Mouse (Mus musculus) 3T3-L1 (cell line): Measurements from ENCODE around the gene Antxr2.

Experiments
- DNase-seq: peaks from one replicate; pipeline ENCODE4 v3.0.0-alpha.2; 2015; ENCODE audit warnings: low read depth, low spot score

Gene Antxr2

DNA sequence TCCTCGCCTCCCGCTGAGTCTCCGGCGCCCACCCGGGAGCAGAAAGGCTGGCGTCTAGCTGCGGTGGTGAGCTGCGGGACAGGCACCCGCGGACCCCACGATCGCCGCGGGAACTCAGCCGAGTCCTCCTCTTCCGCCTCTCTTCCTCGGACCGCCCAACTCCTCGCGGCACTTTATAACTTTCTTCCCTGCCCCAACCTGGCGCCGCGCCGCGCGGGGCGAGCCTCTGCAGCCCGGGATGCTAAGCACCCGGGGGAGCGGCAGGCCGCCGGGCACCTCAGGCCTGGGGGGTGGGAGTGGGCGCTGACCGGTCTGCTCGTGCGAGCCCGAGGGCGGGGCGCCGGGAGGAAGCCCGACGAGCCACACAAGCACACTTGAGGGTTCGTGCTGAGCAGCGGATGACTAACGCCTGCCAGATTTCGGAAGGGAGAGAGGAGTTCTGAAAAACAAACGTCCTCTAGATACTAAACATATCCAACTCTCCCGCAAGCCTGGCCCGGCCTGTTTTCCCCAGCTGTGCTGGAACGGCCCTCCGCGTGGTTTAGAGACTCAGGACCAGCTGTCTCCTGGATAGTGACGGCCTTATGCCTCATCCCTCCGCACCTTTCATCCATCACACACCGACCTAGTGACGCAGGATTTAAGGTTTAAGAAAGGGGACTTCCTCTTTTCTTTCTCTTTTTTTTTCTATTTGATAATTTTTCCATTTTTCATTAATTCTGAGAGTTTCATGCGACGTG, at the start of gene Antxr2:
Gene Antxr2, minus strand, starts transcription at position 142 of the 740 bp plus-strand sequence.
- peak; percentile 85 for DNase-seq

- DNase-seq: peak; percentile 81
Measured at GRCm38 (mm10) chr5:98076612-98077011, 45.8 kb upstream of the Antxr2 start.

DNA sequence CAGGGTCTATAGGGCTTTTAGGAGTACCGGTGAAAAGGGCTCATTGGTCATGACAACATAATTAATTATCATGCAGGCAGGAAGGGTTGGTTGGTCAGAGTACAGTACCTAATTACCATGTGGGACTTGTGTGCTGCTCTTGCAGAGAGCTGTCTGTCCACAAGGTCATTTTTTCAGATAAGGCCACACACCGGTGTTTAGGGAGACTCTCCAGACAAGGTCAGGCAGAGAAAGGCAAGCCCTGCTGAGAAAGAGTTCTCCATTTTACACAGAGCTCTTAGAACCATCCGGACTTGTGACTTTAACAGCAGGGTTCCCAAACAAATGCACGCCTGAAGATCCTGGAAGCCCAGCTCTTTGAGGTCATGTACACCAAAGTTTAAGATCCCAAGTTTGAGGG, 38.3 kb upstream of the Antxr2 start:
- DNase-seq: no peak

DNA sequence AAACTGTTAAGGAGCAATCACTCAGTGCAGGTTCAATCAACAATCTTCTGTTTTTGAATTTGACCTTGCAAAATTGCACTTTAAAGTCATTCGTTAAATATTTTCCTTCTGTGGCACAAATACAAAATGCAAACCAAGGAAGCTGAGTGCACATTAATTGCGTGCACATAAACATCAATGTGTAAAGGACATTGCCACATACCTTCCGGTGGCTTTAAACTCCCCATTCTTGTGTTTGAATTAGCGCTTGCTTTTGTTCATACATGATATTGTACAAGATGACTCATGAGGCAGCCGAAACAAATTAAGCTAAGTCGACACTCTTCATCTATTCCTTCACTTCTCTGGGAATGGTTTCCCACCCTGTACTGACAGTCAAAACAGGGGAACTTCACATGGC, 24.4 kb upstream of the Antxr2 start:
- no peak for DNase-seq

- no peak for DNase-seq
Measured at GRCm38 (mm10) chr5:98054834-98055233, 24.0 kb upstream of the Antxr2 start.

DNA sequence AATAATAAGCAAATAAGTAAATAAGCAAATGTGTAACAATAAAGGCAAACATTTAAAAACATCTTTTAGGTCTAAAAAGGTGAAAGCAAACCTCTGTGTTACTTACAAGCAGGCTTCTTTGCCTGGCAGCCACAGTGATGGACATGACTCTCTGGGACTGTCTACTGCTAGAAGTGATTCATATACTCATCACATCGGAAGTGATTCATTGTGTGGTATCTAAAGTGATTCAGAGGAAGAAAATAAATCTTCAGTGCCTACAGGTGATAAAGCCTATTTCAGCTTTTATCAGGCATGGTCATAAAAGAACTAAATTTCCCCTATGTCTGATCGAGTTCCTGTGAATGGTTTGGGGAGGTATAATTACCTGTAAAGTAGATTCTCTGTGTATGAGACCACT, 4.1 kb upstream of the Antxr2 start:
- DNase-seq: peak; percentile 65

DNA sequence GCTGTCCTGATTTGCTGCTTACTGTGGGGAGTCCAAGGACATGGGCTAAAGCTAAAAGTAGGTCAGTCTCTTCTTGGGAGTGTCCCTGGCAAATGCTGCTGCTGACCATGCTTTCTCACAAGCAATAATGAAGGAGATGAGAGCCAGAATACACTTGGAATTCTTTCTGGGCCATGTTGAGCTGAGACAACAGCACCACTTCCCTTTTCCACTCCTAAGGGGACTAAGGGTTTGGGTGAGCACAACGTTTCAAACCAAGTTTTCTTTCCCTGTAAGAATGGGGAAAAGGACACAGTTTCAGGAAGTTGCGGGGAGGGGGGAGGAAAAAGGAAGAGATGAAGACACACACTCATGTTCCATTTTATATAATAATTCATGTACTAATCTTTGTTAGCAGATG, 3.4 kb upstream of the Antxr2 start:
- DNase-seq: no peak

DNA sequence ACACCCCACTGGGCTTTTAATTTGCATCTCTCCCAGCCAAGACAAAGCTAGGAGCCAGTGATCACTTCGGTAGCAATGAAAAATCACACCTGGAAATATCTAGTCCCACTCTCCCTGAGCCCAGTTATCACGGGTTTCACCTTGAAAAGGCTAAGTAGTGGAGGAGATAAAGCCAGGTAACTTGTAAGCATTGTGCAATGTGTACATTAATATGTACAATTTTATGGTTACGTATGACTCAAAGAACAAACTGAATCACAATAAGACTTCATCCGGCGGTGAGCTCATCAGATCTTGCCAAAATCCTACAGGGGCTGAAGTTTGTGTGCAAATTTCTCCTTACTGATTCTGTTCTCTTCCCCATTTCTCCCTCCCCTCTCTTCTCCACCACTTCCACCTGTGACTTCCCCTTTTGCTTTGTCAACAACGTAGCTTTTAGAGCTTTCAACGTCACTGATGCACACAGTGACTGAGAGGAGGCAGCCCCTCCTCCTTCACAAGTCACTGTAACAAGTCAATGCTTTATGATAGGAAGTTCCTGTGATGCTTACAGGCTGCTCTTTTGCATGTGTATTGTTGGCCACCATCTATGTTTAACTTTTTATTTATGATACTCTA, 2.1 kb upstream of the Antxr2 start:
- DNase-seq: no peak

DNA sequence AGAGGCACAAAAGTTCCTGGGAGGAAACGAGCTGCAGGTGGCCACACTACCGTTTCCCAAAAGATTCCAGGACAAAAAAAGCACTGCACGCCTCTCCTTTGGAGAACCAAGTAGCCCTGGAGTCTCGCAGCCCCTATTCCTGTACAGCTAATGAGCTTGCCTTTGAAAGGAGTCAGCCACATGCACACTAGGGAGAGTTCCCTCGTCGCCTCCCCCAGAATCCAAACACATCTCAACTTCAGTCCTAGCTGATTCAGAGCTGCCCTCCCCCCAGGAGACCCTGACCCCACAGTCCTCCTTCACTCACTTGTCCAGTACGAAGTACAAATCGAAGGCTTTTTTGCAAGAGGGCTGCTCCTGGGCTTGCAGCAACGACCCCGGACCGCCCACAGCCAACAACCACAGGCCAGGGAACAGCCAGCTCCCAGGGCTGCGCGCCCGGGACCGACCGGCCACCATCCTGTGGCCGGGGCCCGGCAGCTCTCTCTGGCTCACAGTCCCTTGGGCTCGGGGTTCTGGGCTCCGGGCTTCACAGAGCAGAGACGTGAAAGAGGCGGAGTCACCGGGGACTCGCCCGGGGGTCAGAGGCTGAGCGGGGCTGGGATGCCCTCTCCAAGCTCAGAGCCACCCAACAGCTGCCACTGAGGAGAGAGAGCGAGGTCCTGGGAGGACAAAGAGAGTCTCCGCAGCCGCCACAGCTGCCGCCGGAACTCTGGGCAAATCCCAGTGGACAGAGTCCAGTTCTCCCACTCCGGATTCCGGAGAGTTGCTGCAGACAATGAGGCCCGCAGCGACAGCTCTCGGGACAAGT, 547 bp downstream of the Antxr2 start:
- DNase-seq: peak; percentile 60

GRCm38 (mm10) chr5:98027688-98028389, 3.0 kb downstream of the Antxr2 start:
- DNase-seq: no peak

- no peak for DNase-seq
Measured at GRCm38 (mm10) chr5:98025921-98026320, 4.9 kb downstream of the Antxr2 start.

- no peak for DNase-seq
Measured at GRCm38 (mm10) chr5:98024545-98024944, 6.3 kb downstream of the Antxr2 start.

- DNase-seq: no peak
Measured at GRCm38 (mm10) chr5:98021518-98021917, 9.3 kb downstream of the Antxr2 start.

DNA sequence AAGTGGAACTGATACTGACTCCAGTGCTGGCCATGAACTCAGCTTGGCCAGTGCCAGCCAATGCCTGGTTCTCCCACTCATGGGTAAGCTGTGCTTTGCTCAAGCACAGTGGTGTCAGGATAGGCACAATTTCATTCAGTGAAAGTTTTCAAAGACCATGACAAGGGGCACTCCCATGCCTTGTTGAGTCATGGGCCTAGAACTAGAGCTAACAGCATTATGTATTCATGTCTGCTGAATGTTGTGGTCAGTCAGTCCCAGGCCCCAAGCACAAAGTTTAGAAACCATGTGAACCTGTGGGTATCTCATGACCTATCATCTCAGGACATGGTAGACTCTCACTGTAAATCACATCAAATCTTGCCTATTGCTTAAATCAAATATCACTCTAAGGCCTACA, 10.2 kb downstream of the Antxr2 start:
- DNase-seq: no peak

GRCm38 (mm10) chr5:98019396-98019795, 11.4 kb downstream of the Antxr2 start:
- no peak for DNase-seq

DNA sequence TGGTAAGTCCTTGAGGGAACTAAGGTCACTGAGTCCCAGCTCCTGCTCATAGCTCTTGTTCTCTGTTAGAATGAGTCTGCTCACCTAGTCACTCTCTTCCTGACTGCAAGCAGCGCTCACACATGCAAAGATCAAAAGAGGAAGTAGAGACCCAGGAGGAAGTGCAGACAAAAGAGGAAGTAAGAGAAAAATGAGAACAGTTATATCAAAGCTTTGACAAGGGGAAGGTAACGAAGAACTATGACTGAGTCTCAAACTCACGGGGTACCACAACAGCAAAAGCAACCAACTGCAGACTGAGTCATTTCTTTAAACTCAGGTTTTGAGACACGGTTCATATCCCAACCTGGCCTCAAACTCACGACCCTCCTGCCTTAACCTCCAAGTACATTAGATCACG, 12.7 kb downstream of the Antxr2 start:
- DNase-seq: no peak

DNA sequence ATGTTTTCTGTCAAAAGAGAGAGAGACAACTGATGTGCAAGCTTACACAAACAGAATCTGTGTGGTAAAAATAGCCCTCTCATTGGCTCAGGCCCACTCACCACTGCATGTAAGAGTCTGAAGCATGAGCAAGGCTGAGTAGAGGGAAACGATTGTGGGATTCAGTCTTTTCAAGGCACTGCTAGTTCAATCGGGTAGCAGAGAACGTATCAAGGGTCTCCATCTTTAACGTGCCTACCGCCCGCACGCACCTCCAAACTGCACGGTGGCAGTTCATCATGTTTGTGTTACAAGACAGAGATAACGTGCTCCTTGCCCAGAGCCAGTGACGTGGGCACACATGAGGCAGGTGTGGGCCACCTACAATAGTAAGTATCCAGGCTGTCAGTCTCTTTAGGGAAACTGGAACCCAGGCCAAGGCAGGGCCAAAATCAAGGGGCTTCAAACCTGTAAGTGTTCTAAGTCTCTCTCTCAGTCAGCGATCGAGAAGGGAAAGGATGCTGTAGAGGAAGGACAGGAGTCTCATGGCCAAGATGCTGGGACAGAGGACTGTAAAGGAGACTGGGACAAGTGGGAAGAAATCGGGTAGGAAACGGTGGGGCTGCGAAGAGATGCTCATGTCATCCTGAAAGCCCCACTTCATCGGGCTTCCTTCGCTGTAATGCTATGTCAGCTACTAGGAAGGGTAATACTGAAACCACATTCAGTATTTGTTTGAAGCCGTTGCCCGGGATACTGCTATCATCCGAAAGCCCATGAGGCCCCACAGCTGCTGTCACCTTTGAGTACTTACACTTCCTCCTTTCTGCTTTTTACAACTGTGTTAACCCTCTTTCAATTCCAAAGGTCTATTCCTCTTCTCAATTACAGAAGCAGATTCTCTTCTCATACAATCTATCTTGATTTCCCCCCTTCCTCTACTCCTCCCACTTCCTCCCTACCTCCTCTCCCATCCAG, 14.3 kb downstream of the Antxr2 start:
- no peak for DNase-seq

- peak; percentile 61 for DNase-seq
Measured at GRCm38 (mm10) chr5:98005751-98006150, 25.1 kb downstream of the Antxr2 start.

DNA sequence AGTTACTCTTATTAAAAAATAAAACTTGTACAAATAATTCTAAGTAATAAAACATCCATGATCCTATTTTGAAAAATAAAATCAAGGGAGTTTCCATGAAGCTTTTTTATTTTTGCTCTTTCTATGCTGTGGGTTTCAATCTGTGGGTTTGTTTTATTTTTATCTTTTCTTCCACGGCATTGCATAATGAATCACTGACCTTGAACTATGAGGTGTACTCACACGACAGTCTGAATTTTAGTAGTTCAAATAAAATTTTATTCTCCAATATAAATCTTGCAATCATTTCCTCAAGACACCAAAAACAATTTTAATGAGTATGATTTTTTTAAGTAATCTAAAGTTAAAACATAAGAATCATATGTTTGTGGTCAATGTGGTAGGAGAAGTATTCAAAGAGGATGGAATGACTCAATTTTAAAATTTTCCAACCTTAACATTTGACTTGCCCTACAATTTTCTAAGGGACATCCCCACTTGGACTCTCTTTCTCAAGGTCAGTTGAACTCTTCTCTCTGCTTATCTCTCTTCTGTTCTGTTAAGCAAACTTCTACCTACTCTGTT, 31.5 kb downstream of the Antxr2 start:
- peak; percentile 57 for DNase-seq

DNA sequence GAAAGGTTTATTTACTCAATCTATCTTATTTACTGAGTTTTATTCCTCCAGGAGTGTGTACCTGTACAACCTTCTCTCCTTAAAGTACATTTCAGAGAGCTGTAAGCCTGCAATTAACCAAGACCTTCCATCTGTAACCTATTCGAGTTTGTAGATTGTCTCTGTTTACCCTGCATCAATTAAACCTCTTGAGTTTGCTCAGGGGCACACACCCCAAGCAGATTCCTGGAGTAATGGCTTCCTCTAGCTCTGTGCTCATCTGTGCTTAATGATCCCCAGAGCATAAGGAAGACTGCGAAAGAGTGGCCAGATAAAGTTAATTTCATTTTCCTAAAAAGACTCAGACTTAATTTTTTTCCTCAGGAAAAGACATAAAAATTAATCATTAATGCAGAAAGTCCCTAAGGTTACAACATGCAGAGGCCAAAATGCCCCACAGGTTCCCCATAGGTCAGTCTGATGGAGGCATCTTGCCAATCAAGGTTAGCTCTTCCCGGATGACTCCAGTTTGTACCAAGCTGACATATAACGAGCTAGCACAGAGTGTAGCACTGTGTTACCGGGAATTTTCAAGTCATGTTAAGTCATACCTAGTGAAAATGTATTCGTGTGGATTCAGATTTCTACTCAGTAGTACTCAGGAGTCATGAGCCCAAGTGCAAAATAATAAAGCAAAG, 34.2 kb downstream of the Antxr2 start:
- DNase-seq: no peak
